In the genomic region with DNA sequence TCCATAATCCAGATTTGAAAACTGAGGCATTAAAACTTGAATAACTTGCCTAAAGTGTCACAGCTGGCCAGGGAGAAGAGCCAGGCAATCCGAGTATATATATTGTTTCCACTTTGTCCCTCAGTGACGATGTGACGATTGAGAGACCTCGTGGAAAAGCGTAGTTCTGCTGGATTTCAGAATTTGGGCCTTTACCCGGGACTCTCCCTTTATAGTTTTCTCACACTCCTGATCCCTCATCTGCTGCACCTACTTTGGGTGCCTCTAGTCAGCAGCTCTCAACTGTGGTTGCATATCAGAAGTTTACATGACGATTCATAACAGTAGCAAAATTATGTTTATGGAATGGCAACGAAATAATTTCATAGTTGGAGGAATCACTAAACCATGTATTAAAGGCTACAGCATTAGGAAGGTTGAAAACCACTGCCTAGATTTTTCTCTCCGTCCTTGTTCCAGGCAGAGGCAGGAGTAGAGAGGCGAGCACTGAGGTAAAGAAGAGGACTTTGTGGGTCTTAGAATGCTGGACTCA, we compare ENCODE assay signal across 8 mouse cellular contexts. TPM values are rescaled to one million over a fixed set of nuclear protein-coding genes. Genes with fewer than 3 reads are reported as not detected.
DNase-seq lines count a peak whose midpoint lies in the region; ATAC-seq lines count a peak whose summit lies in the region.

No protein-coding gene starts in this region.

- WGBS in kidney, embryonic 15.5 days: 22% methylated on average over 10 of the region's 10 CpGs
- WGBS in hindbrain, embryonic 12.5 days: 38% methylated on average over 10 of the region's 10 CpGs
- WGBS in midbrain, embryonic 13.5 days: 39% methylated on average over 10 of the region's 10 CpGs

- H3K9ac ChIP-seq in kidney, embryonic 15.5 days: peak overlapping the region; percentile 85
- H3K9ac ChIP-seq in hindbrain, embryonic 12.5 days: peak overlapping the region; percentile 82
- peak overlapping the region; percentile 87 for H3K9ac ChIP-seq in midbrain, embryonic 13.5 days (replicated peaks)

- no peak for ATAC-seq in kidney, embryonic 15.5 days (replicated peaks; ENCODE audit: low FRiP score)
- peak; percentile 2 for ATAC-seq in activated CD4-positive, CD25-positive, alpha-beta regulatory T cell, adult 4 months
- no peak for ATAC-seq in hindbrain, embryonic 12.5 days (ENCODE audit: low FRiP score)
- ATAC-seq in midbrain, embryonic 13.5 days: no peak

- H3K27ac ChIP-seq in kidney, embryonic 15.5 days: peak overlapping the region; percentile 87
- H3K27ac ChIP-seq in hindbrain, embryonic 12.5 days: no peak overlapping the region
- no peak overlapping the region; the same call in 1 of the 2 replicates for H3K27ac ChIP-seq in midbrain, embryonic 13.5 days

- H3K9me3 ChIP-seq in kidney, embryonic 15.5 days (replicated peaks): no peaks in the 10 kb centered on the region
- H3K9me3 ChIP-seq in hindbrain, embryonic 12.5 days (replicated peaks): no peaks in the 10 kb centered on the region
- no peaks in the 10 kb centered on the region for H3K9me3 ChIP-seq in midbrain, embryonic 13.5 days

- H3K4me3 ChIP-seq in kidney, embryonic 15.5 days (replicated peaks): peak overlapping the region; percentile 90
- peak overlapping the region; percentile 62 for H3K4me3 ChIP-seq in hindbrain, embryonic 12.5 days
- peak overlapping the region; percentile 71 for H3K4me3 ChIP-seq in midbrain, embryonic 13.5 days (replicated peaks)

- H3K4me1 ChIP-seq in kidney, embryonic 15.5 days: peaks cover 18% of the 10 kb centered on the region
- H3K4me1 ChIP-seq in hindbrain, embryonic 12.5 days: peaks cover 16% of the 10 kb centered on the region
- H3K4me1 ChIP-seq in midbrain, embryonic 13.5 days (replicated peaks): peaks cover 28% of the 10 kb centered on the region

- no peaks in the 10 kb centered on the region for H3K27me3 ChIP-seq in kidney, embryonic 15.5 days
- no peaks in the 10 kb centered on the region for H3K27me3 ChIP-seq in hindbrain, embryonic 12.5 days
- no peaks in the 10 kb centered on the region for H3K27me3 ChIP-seq in midbrain, embryonic 13.5 days

- no peak for DNase-seq in kidney, postnatal 14 days
- DNase-seq in urinary bladder, adult 2 months (ENCODE audit: low spot score): no peak
- no peak for DNase-seq in cerebellum, adult 8-10 months
- DNase-seq in ovary, postnatal 10 days (ENCODE audit: low spot score): no peak

- H3K4me2 ChIP-seq in kidney, embryonic 15.5 days: peak overlapping the region; percentile 78
- peak overlapping the region; percentile 54 for H3K4me2 ChIP-seq in hindbrain, embryonic 12.5 days (replicated peaks)
- peak overlapping the region; percentile 68 for H3K4me2 ChIP-seq in midbrain, embryonic 13.5 days (replicated peaks)

- H3K36me3 ChIP-seq in kidney, embryonic 15.5 days: peaks cover 9% of the 10 kb centered on the region; the same call in 1 of the 2 replicates
- no peaks in the 10 kb centered on the region for H3K36me3 ChIP-seq in hindbrain, embryonic 12.5 days
- peaks cover 4% of the 10 kb centered on the region; the same call in 1 of the 2 replicates for H3K36me3 ChIP-seq in midbrain, embryonic 13.5 days

RNA-seq across cellular contexts. Expression of a gene that starts 0.9 kb away (rescaled TPM):
- polyA plus RNA-seq in kidney, embryonic 15.5 days (2015; fragmentation: Nextera tagmentation; extraction: Ambion mirVana): 95.7 and 97.2 TPM in 2 replicates
- 10 to 100 TPM; 59.3 to 59.6 TPM for polyA plus RNA-seq in activated CD4-positive, CD25-positive, alpha-beta regulatory T cell, adult 4 months (2017; shearing (Covaris generic))
- polyA plus RNA-seq in hindbrain, embryonic 12.5 days (2016; fragmentation: Nextera tagmentation; extraction: Ambion mirVana): 71.1 and 72.6 TPM in 2 replicates
- 82.2 and 86.3 TPM in 2 replicates for polyA plus RNA-seq in midbrain, embryonic 13.5 days (2015; fragmentation: Nextera tagmentation; extraction: Ambion mirVana)
- 27.4 and 28.1 TPM in 2 replicates for polyA plus RNA-seq in urinary bladder, adult 2 months (2012; rRNA removed)

RNA-seq across cellular contexts. Expression of a gene that starts 17.1 kb away (rescaled TPM):
- polyA plus RNA-seq in kidney, embryonic 15.5 days (2015; fragmentation: Nextera tagmentation; extraction: Ambion mirVana): 0.32 and 0.49 TPM in 2 replicates
- not detected for polyA plus RNA-seq in activated CD4-positive, CD25-positive, alpha-beta regulatory T cell, adult 4 months (2017; shearing (Covaris generic))
- polyA plus RNA-seq in hindbrain, embryonic 12.5 days (2016; fragmentation: Nextera tagmentation; extraction: Ambion mirVana): 1.4 and 1.9 TPM in 2 replicates
- polyA plus RNA-seq in midbrain, embryonic 13.5 days (2015; fragmentation: Nextera tagmentation; extraction: Ambion mirVana): 1.2 and 2.0 TPM in 2 replicates
- 0.17 and 0.25 TPM in 2 replicates for polyA plus RNA-seq in urinary bladder, adult 2 months (2012; rRNA removed)
